Mouse (Mus musculus) urinary bladder, postnatal 14 days (tissue): ENCODE measurements around the gene Lhfpl2.
"Not testable (repeated sequence)": the region's sequence is repeated elsewhere in the genome, so short reads cannot be mapped to it uniquely, and the experiment has no call there.

Experiments
- DNase-seq: peaks from one replicate; pipeline ENCODE4 v3.0.0; 2021; ENCODE audit warnings: low spot score

Lhfpl2 gene

GRCm38 (mm10) chr13:94057563-94058560 is at the start of gene Lhfpl2:
TSS of gene Lhfpl2 (plus strand) at chr13:94057796.
- peak; percentile 51 for DNase-seq

GRCm38 (mm10) chr13:94011996-94012575 is 45.5 kb upstream of the Lhfpl2 start:
- peak; percentile 21 for DNase-seq

- no peak for DNase-seq
Measured at GRCm38 (mm10) chr13:94013986-94014385, 43.6 kb upstream of the Lhfpl2 start.

- not testable (repeated sequence) for DNase-seq
Measured at GRCm38 (mm10) chr13:94024575-94024974, 33.0 kb upstream of the Lhfpl2 start.

- DNase-seq, result no peak
Measured at GRCm38 (mm10) chr13:94029147-94029546, 28.4 kb upstream of the Lhfpl2 start.

- DNase-seq, result no peak
Measured at GRCm38 (mm10) chr13:94030551-94030950, 27.0 kb upstream of the Lhfpl2 start.

- no peak for DNase-seq
Measured at GRCm38 (mm10) chr13:94037313-94038051, 20.1 kb upstream of the Lhfpl2 start.

GRCm38 (mm10) chr13:94038052-94038340 is 19.6 kb upstream of the Lhfpl2 start:
- DNase-seq, result no peak

GRCm38 (mm10) chr13:94050036-94050435 is 7.6 kb upstream of the Lhfpl2 start:
- no peak for DNase-seq

GRCm38 (mm10) chr13:94050782-94051181 is 6.8 kb upstream of the Lhfpl2 start:
- DNase-seq, result no peak

- no peak for DNase-seq
Measured at GRCm38 (mm10) chr13:94057036-94057562, 497 bp upstream of the Lhfpl2 start.

- DNase-seq, result no peak
Measured at GRCm38 (mm10) chr13:94058642-94059222, 1.1 kb downstream of the Lhfpl2 start.

GRCm38 (mm10) chr13:94059373-94059772 is 1.8 kb downstream of the Lhfpl2 start:
- no peak for DNase-seq

- peak; percentile 32 for DNase-seq
Measured at GRCm38 (mm10) chr13:94059778-94060177, 2.2 kb downstream of the Lhfpl2 start.

- no peak for DNase-seq
Measured at GRCm38 (mm10) chr13:94060461-94060860, 2.9 kb downstream of the Lhfpl2 start.

- DNase-seq, result no peak
Measured at GRCm38 (mm10) chr13:94061256-94061877, 3.8 kb downstream of the Lhfpl2 start.

- DNase-seq, result peak; percentile 72
Measured at GRCm38 (mm10) chr13:94062349-94063111, 4.9 kb downstream of the Lhfpl2 start.

- DNase-seq, result no peak
Measured at GRCm38 (mm10) chr13:94063156-94063555, 5.6 kb downstream of the Lhfpl2 start.

- DNase-seq, result no peak
Measured at GRCm38 (mm10) chr13:94064571-94064970, 7.0 kb downstream of the Lhfpl2 start.

GRCm38 (mm10) chr13:94065276-94066050 is 7.9 kb downstream of the Lhfpl2 start:
- DNase-seq, result no peak
